Mouse (Mus musculus): Measurements from ENCODE around the gene Chodl.

DNA sequence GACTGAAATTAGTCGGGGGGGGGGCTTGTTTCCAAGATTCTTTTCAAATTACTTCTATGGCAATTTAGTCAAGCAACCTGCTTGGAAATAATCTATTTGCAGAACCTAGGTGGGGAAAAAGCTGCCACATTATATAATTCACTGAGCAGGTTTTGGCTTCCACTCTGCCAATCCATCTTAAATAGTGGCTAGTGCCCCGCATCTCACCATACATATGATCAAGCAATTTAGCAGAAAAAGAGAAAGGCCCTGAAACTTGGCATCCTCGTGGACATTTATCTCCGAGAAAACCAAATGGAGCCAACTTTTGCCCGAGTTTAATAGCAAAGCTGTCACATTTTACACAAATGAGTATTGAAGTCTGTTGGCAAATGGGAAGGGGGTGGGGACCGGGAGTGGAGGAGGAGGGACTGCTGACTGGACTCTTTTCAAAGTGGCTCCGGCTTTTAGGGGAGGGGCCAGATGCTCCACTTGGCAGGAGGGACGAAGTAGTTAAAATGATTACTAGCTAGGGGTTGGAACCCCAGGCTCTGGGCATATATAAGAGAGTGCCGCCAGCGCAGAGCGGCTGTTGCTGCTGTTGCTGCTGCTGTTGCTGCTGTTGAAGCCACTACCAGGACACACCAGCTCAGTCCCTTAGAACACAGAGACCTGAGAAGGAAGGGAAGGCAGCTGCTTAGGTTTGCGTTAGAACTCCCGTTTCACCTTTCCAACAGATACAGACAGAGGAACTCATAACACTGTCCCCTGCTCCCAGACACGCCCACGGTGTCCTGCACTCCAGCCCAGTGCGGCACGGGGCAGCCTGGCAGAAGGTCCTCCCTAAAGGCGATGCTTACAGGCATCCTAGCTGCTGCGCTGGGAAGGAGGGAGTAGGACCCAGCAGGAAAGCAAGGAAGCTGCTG, at the start of gene Chodl:
- TF ChIP-seq EP300 (optimal IDR thresholded peaks at IDR 0.05) (no peak), CTCF (IDR thresholded peaks at IDR 0.05; ENCODE audit: low read depth) (no peak)

Measured in stomach, postnatal 0 days (tissue).